Mouse (Mus musculus) left cerebral cortex, postnatal 10 days (tissue): ENCODE results near the gene Chd2. TPM values are rescaled to one million over a fixed set of nuclear protein-coding genes. Genes with fewer than 3 reads are reported as not detected.

Source experiments
- DNase-seq, 2 experiments: peaks; one replicate each; pipeline ENCODE4 v3.0.0; 2021 to 2022; ENCODE audit warnings: low spot score in 2 of 2, mixed read lengths in 1 of 2; ENCODE audit errors: extremely low spot score in 1 of 2
- intact Hi-C: fragments of 180-260 bp; cut with DNase I; formaldehyde crosslinking; loops from one replicate; pipeline ENCODE4 v1.15.1; 2025
- total RNA-seq, 2 experiments: library from RNA; stranded (reverse); gene quantifications; 2 replicates each; pipeline ENCODE4 v1.2.3; 2021

The Chd2 gene
- total RNA-seq, 2 experiments from 2014 or later: 42.9 to 52.4 TPM

GRCm38 (mm10) chr7:73568801-73569403 is 27.3 kb upstream of the Chd2 start:
- DNase-seq: no peak
- intact Hi-C loops: no loop called here

- intact Hi-C loops: no loop called here
- DNase-seq: no peak
Measured at GRCm38 (mm10) chr7:73567754-73568161, 26.1 kb upstream of the Chd2 start.

GRCm38 (mm10) chr7:73564131-73564530 is 22.5 kb upstream of the Chd2 start:
- DNase-seq: no peak
- intact Hi-C loops: no loop called here

- intact Hi-C loops: no loop called here
- no peak for DNase-seq
Measured at GRCm38 (mm10) chr7:73561492-73562055, 19.9 kb upstream of the Chd2 start.

- no peak for DNase-seq
- intact Hi-C loops: no loop called here
Measured at GRCm38 (mm10) chr7:73560811-73561210, 19.2 kb upstream of the Chd2 start.

GRCm38 (mm10) chr7:73559853-73560190 is 18.2 kb upstream of the Chd2 start:
- no peak for DNase-seq
- intact Hi-C loops: no loop called here

- no peak for DNase-seq
- intact Hi-C loops: no loop called here
Measured at GRCm38 (mm10) chr7:73559170-73559852, 17.7 kb upstream of the Chd2 start.

GRCm38 (mm10) chr7:73558293-73559169 is 16.9 kb upstream of the Chd2 start:
- DNase-seq: peak; percentile 100
- intact Hi-C loops: loop anchor here (1.0 kb wide), 1 partner anchor 60 kb away; no protein-coding TSS in a partner anchor

GRCm38 (mm10) chr7:73557671-73558265 is 16.1 kb upstream of the Chd2 start:
- intact Hi-C loops: loop anchor here (1.0 to 2.0 kb wide), 2 partner anchors 17 to 61 kb away; partner anchors contain the start of gene Chd2

GRCm38 (mm10) chr7:73556688-73557667 is 15.3 kb upstream of the Chd2 start:
- no peak for DNase-seq
- intact Hi-C loops: loop anchor here (2.0 kb wide), 1 partner anchor 16 kb away; the partner anchor contains the start of gene Chd2

More at GRCm38 (mm10) chr7:73557671-73558265, 16.1 kb upstream of the Chd2 start:
- DNase-seq: peak in 1 of 2 experiments; percentile 66

GRCm38 (mm10) chr7:73555918-73556580 is 14.4 kb upstream of the Chd2 start:
- intact Hi-C loops: loop anchor here (2.0 kb wide), 1 partner anchor 15 kb away; the partner anchor contains the start of gene Chd2
- no peak for DNase-seq

- intact Hi-C loops: no loop called here
- no peak for DNase-seq
Measured at GRCm38 (mm10) chr7:73554849-73555248, 13.2 kb upstream of the Chd2 start.

GRCm38 (mm10) chr7:73553160-73553559 is 11.5 kb upstream of the Chd2 start:
- intact Hi-C loops: no loop called here
- DNase-seq: no peak

- DNase-seq: no peak
- intact Hi-C loops: no loop called here
Measured at GRCm38 (mm10) chr7:73552054-73552750, 10.6 kb upstream of the Chd2 start.

GRCm38 (mm10) chr7:73551370-73551769 is 9.7 kb upstream of the Chd2 start:
- DNase-seq: no peak
- intact Hi-C loops: no loop called here

GRCm38 (mm10) chr7:73548051-73548450 is 6.4 kb upstream of the Chd2 start:
- intact Hi-C loops: no loop called here
- DNase-seq: no peak
